Mouse (Mus musculus) liver, postnatal 0 days (tissue): Measurements from ENCODE around the gene Ror1.

ENCODE experiments used
- CTCF ChIP-seq: sonication (generic); IDR thresholded peaks from 2 replicates; pipeline ENCODE4 v1.5.1; 2016; ENCODE audit warnings: antibody characterized with exemption, low read depth
- EP300 ChIP-seq: IDR thresholded peaks from 2 replicates; pipeline ENCODE4 v1.6.1; 2016; ENCODE audit warnings: antibody characterized with exemption, low read depth, mild to moderate bottlenecking

DNA sequence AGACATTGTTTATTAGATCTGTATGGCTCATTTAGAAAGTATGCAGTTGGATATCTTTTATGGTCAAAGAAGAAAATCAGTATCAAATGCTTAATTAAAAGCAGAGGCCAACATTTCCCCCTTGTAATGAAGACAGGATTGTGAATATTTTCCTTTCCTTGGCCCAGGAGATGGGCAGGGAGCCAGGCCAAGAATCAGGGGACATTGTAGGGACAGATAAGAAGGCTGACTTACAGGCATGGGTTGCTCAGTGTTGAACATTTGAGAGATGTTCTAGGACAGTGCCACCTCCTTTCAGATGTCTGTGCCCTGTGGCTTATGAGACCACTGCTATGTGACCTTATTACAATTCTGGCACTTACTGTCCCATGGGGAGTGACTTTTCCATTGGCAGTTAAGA lies 18.6 kb downstream of the Ror1 start:
- TF ChIP-seq EP300 (no peak), CTCF (no peak)
